Comparison of ENCODE assay signal across 22 mouse cellular contexts in genomic region chr6:47256227-47256887, GRCm38 (mm10).
A peak's percentile ranks its signal among the peaks of the same experiment; 100 is the strongest.
DNase-seq lines count a peak whose midpoint lies in the region; ATAC-seq lines count a peak whose summit lies in the region.
"Had no signal": no experiment of that assay in that cellular context is flagged by ENCODE, and none has a peak within 500 bp of the region (broad histone marks: within the 10 kb centered on the region; RNA-seq: fewer than 3 reads in every experiment).

No protein-coding gene starts in this region.

- H3K4me2 ChIP-seq in embryonic facial prominence, embryonic 15.5 days (replicated peaks) = no peak overlapping the region
- H3K4me2 ChIP-seq in limb, embryonic 12.5 days = 0 out of 2 replicates have a peak overlapping the region, but pooled peaks have one; percentile 13
- H3K4me2 ChIP-seq: heart, embryonic 11.5 days; heart, embryonic 15.5 days; hindbrain, embryonic 14.5 days had no signal

- H3K4me3 ChIP-seq in embryonic facial prominence, embryonic 10.5 days = no peak overlapping the region
- H3K4me3 ChIP-seq in embryonic facial prominence, embryonic 15.5 days (replicated peaks) = no peak overlapping the region
- H3K4me3 ChIP-seq in limb, embryonic 12.5 days (replicated peaks) = no peak overlapping the region
- H3K4me3 ChIP-seq: gastrocnemius, adult 2 months; heart, adult 2 months; heart, embryonic 15.5 days had no signal

- DNase-seq in heart, adult 11 months = peak; percentile 40
- DNase-seq in heart, adult 18-20 months = no peak
- no peak for DNase-seq in embryonic facial prominence, embryonic 10.5 days (ENCODE audit: low spot score)
- no peak for DNase-seq in left cerebral cortex, postnatal 14 days (ENCODE audit: low spot score in 2 of 2)
- no peak for DNase-seq in spleen, postnatal 36 days (ENCODE audit: low spot score in 2 of 2)
- DNase-seq: adrenal gland, postnatal 14 days; cerebellum, adult 11-12 months; cerebellum, adult 9-10 months; cerebellum, postnatal 25 days; forebrain, postnatal 0 days; gastrocnemius, adult 2 months; gastrocnemius, postnatal 36 days; heart, adult 2 months; heart, postnatal 14 days had no signal

- H3K9me3 ChIP-seq in embryonic facial prominence, embryonic 10.5 days = no peaks in the 10 kb centered on the region
- no peaks in the 10 kb centered on the region for H3K9me3 ChIP-seq in embryonic facial prominence, embryonic 15.5 days (replicated peaks)
- no peaks in the 10 kb centered on the region for H3K9me3 ChIP-seq in limb, embryonic 12.5 days
- H3K9me3 ChIP-seq: heart, embryonic 15.5 days had no signal

- H3K9ac ChIP-seq in embryonic facial prominence, embryonic 15.5 days = no peak overlapping the region
- no peak overlapping the region for H3K9ac ChIP-seq in limb, embryonic 12.5 days (replicated peaks)
- H3K9ac ChIP-seq: forebrain, postnatal 0 days; heart, embryonic 15.5 days; hindbrain, embryonic 14.5 days had no signal

- intact Hi-C loops in left cerebral cortex, postnatal 14 days (cut with DNase I) = no loop called here

- no peaks in the 10 kb centered on the region for H3K36me3 ChIP-seq in embryonic facial prominence, embryonic 10.5 days (replicated peaks)
- H3K36me3 ChIP-seq in embryonic facial prominence, embryonic 15.5 days = no peaks in the 10 kb centered on the region
- no peaks in the 10 kb centered on the region for H3K36me3 ChIP-seq in limb, embryonic 12.5 days
- H3K36me3 ChIP-seq: heart, embryonic 15.5 days had no signal

- H3K4me1 ChIP-seq in embryonic facial prominence, embryonic 10.5 days = peaks cover 21% of the 10 kb centered on the region
- H3K4me1 ChIP-seq in embryonic facial prominence, embryonic 15.5 days = peaks cover 12% of the 10 kb centered on the region
- peaks cover 40% of the 10 kb centered on the region for H3K4me1 ChIP-seq in limb, embryonic 12.5 days (replicated peaks)

- no peaks in the 10 kb centered on the region for H3K27me3 ChIP-seq in embryonic facial prominence, embryonic 10.5 days (replicated peaks; ENCODE audit: low read depth, poor library complexity, severe bottlenecking)
- no peaks in the 10 kb centered on the region for H3K27me3 ChIP-seq in embryonic facial prominence, embryonic 15.5 days
- H3K27me3 ChIP-seq in limb, embryonic 12.5 days = peaks cover 9% of the 10 kb centered on the region; the same call in 1 of the 2 replicates
- H3K27me3 ChIP-seq: heart, embryonic 15.5 days had no signal

- 83% methylated on average over 4 of the region's 4 CpGs for WGBS in embryonic facial prominence, embryonic 10.5 days
- WGBS in embryonic facial prominence, embryonic 15.5 days = 52% methylated on average over 4 of the region's 4 CpGs
- 66% methylated on average over 4 of the region's 4 CpGs for WGBS in limb, embryonic 12.5 days

- H3K27ac ChIP-seq in embryonic facial prominence, embryonic 10.5 days (replicated peaks) = 0 out of 2 replicates have a peak overlapping the region, but pooled peaks have one; percentile 35
- H3K27ac ChIP-seq in embryonic facial prominence, embryonic 15.5 days (replicated peaks) = peak overlapping the region; percentile 1; the same call in 1 of the 2 replicates
- peak overlapping the region; percentile 60 for H3K27ac ChIP-seq in limb, embryonic 12.5 days
- H3K27ac ChIP-seq: gastrocnemius, adult 2 months; heart, adult 2 months; heart, embryonic 15.5 days; hindbrain, embryonic 14.5 days had no signal

- ATAC-seq in embryonic facial prominence, embryonic 15.5 days (ENCODE audit: insufficient number of reproducible peaks, low FRiP score, low TSS enrichment, low read depth) = 0 out of 2 replicates have a peak, but pooled peaks have one; percentile 60
- ATAC-seq in limb, embryonic 12.5 days (ENCODE audit: insufficient number of reproducible peaks, insufficient read depth, low FRiP score, low TSS enrichment, low read depth) = no peak
- ATAC-seq in inflammation-experienced regulatory T-cells, adult 6 months = no peak
- ATAC-seq: activated CD4-positive, CD25-positive, alpha-beta regulatory T cell, adult 4 months; forebrain, postnatal 0 days; Patski had no signal

Comparison
In these comparisons a context has a peak if more than half of its experiments do, and no peak if none do; other contexts are left out.
1. H3K27ac ChIP-seq: peak in every context shown above with its lines; median percentile 60 in limb, embryonic 12.5 days; 35 in embryonic facial prominence, embryonic 10.5 days; 1 in embryonic facial prominence, embryonic 15.5 days.